Mouse (Mus musculus): ENCODE data around the gene Insl6.
A peak's percentile ranks its signal among the peaks of the same experiment; 100 is the strongest.

Gene Insl6

DNA sequence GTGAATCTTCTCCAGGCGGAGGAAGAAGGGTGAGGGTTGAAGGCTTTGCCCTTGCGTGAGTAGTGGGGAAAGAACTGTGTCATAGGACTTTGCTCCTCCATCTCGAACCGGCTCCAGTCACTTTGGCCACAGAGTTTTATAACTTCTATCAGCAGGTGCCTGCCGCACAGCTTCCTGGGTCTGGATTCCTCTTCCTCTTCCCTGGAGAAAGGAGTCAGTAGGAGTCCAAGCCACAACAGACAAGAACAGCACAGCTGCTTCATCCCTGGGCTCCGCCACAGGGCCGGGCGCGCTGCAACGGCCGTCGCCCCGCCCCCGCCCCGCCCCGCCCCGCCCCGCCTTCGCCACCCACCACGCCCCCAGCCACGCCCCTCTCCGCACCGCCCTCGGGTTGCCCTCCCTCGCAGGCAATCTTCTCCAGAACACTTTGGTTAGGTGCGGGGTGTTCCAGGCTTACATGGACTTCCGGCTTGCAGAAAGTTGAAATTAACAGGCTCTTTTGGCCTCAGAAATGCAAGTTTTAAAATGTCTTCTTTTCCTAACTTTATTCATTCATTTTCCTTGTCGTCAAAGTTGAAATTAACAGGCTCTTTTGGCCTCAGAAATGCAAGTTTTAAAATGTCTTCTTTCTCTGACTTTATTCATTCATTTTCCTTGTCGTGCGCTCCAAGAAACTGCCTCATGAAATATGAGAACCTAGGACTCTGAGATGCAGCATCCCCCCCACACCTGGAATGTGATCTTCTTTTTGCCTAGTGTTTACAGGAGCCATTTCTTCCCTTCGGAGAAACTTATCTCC, at the start of gene Insl6:
Gene Insl6 (minus strand): TSS at position 304 of the 799 bp plus-strand sequence.
- peak; percentile 58 to 75 for DNase-seq

- no peak for DNase-seq
These were observed 49.8 kb upstream of the Insl6 start for GRCm38 (mm10) chr19:29374947-29375346.

DNA sequence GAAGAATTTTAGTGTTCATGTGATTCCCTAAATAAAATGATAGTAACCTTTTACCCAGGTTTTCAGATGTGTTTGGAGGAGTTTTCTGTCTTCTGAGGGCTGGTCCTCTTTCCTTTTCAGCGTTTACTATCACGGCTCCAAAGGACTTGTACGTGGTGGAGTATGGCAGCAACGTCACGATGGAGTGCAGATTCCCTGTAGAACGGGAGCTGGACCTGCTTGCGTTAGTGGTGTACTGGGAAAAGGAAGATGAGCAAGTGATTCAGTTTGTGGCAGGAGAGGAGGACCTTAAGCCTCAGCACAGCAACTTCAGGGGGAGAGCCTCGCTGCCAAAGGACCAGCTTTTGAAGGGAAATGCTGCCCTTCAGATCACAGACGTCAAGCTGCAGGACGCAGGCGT, 48.3 kb upstream of the Insl6 start:
- no peak for DNase-seq

GRCm38 (mm10) chr19:29372621-29373020, 47.5 kb upstream of the Insl6 start:
- no peak for DNase-seq

GRCm38 (mm10) chr19:29372138-29372537, 47.0 kb upstream of the Insl6 start:
- no peak for DNase-seq

GRCm38 (mm10) chr19:29371284-29372081, 46.3 kb upstream of the Insl6 start:
- peak in 1 of 2 experiments; percentile 27 for DNase-seq

- no peak for DNase-seq
These were observed 45.6 kb upstream of the Insl6 start for GRCm38 (mm10) chr19:29370545-29371283.

- no peak for DNase-seq
These were observed 45.0 kb upstream of the Insl6 start for GRCm38 (mm10) chr19:29370112-29370511.

DNA sequence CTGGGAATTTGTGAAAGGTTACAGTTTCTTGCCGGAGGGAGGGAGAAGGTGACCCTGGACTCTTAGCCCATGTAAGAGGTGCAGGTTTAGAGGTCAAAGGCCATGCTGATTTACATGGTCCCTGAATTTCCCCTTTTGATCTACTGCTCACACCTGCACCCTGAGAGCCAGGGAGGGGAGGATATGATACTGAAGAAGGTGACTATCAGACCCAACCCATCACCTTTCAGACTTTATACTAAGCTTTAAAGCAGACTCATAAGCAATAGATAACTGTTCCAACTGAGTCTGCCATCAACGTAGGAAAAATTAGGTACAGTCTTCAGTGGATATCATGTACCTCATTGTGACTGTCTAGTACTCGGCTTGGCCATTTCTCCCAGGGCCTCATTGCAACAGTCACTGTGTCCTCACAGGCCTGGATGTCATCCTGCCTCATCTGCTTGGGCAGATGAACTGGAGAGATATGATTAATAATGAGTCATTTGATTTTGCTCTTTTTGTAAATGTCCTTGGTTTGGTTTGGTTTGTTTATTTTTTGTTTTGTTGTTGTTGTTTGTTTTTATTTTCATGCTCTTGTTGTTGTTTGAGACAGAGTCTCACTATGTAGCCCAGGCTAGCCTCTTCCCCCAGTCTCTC, 43.6 kb upstream of the Insl6 start:
- peak in 1 of 2 experiments; percentile 25 for DNase-seq

DNA sequence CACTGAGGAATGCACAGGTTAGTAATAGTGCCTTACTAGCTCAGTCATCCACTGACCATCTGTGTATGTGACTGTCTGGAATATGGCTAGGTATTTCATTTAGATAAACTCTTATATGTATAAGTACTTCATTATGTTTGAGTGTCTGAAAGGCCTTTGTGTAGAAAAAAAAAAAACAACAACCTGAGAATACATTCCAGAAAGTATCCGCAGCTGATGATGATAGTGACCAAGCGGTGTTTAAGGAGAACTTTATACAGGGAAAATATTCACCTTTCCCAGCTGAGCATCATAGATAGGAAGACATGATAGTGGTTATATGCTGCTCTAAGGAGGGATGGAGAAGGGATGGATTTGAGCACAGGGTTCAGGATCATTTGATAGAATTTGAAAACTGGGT, 42.9 kb upstream of the Insl6 start:
- DNase-seq: no peak

- DNase-seq: peak; percentile 82 to 86
These were observed 41.9 kb upstream of the Insl6 start, which contains the start of the genes Plgrkt and Cd274 for GRCm38 (mm10) chr19:29366969-29367622. Gene Plgrkt, minus strand, starts transcription at chr19:29367390. Gene Cd274, plus strand, starts transcription at chr19:29367455.

GRCm38 (mm10) chr19:29366226-29366968, 41.2 kb upstream of the Insl6 start:
- no peak for DNase-seq

- peak; percentile 53 to 68 for DNase-seq
These were observed 39.9 kb upstream of the Insl6 start for GRCm38 (mm10) chr19:29365105-29365504.

- peak; percentile 27 to 32 for DNase-seq
These were observed 38.9 kb upstream of the Insl6 start for GRCm38 (mm10) chr19:29364076-29364475.

- no peak for DNase-seq
These were observed 38.4 kb upstream of the Insl6 start for GRCm38 (mm10) chr19:29363557-29363956.

GRCm38 (mm10) chr19:29362173-29362930, 37.2 kb upstream of the Insl6 start:
- no peak for DNase-seq

DNA sequence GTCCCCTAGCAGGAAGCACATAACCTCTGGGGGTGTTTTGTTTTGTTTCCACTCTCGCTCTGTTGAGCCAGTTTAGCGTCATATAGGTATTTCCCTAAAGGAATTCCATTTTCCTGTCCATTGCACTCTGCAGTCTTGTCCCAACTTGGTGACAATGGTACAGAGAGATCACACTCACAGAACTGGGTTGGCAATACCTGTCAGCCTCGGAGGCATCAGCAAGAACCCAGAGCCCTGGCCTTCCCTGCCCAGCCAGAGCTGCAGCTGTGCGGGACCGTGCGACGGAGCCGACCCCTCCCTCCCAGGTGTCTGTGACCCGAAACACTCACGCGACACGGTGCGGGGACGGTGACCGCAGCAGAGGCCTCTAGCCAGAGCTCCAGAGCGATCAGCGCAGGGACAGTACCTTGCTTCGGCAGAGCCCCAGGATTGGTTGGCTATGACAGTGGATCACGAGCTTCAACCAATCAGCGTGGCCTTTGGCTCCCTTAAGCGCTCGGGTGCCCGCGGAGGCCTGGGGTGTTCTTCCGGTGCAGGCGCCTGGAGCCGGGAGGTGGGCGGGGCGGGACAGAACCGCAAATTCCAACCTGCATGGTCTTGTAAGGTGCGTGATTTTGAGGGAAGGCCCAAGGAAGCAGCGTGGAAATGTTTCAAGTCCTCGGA, 36.4 kb upstream of the Insl6 start:
- DNase-seq: peak; percentile 77

DNA sequence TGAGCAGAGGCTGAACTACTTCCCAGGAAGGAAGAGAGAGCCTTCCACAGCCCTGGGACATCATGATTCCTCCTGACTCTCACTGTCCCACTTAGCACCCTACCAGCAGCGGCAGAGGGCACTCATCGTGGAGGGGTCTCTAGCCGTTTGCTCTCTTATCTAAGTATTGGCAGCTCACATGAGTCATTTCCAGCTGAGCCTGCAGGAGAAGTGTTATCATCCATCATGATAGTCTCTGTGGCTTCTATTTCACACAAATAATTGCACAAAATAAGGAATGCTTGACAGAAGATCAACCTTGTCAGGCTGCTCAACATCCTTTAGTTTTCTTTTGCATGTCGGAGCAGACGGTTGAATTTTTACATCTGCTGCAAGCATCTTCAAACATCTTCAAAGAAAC, 35.1 kb upstream of the Insl6 start:
- DNase-seq: no peak

DNA sequence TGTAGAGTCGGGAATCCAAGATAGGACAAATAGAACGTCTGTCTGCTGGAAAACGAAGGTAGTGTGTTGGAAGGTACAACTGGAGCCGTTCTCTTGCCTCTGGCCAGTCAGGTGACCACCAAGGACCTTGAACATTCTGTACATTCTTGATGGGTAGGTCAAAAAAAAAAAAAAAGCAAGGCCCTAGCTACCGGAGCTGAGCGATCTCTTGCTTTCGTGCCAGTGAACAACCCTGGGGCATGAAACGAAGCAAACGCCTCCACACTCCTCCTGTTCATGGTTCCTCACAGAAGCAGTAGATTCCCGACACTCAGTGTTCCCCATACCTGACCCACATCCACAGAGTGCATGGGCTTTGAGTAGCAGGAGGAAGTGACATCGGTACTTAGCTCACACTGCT, 31.1 kb upstream of the Insl6 start:
- no peak for DNase-seq

Data from spleen, adult 18-20 months (tissue).